Mouse (Mus musculus) inflammation-experienced regulatory T-cells, adult 6 months (primary cell): ENCODE results near the gene Rmdn2. TPM values are rescaled to one million over a fixed set of nuclear protein-coding genes. Genes with fewer than 3 reads are reported as not detected.
A peak's percentile ranks its signal among the peaks of the same experiment; 100 is the strongest.

Experiments used
- ATAC-seq: one replicate; pipeline ENCODE4 v1.8.0; 2017
- polyA plus RNA-seq, 3 experiments: library from polyadenylated mRNA; unstranded; fragments of 100-300 nt; shearing (Covaris generic); gene quantifications; one replicate each; pipeline ENCODE4 v1.2.1; 2017

Rmdn2 gene
- polyA plus RNA-seq, 3 experiments from 2014 or later: 3.2 to 19.9 (median 6.9) TPM

DNA sequence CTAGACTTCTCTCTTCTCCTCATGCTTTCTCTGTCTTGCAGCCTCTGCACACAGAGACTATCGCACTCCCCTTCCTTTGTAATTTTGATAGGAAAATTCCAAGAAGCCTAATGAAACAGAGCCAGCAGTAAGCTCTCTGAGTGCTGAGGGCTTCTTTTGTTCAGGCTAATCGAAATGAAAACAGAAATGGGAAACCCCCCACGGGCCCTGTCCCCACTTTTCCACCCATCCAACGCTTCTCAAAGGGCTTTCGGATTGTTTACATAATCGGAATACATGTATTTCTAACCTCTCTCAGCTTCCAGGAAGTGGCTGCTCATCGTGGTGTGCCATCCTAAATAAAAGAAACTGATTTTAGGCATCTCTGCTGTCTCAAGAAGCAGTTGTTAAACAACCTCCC lies 96.5 kb downstream of the Rmdn2 start:
- ATAC-seq: no peak

DNA sequence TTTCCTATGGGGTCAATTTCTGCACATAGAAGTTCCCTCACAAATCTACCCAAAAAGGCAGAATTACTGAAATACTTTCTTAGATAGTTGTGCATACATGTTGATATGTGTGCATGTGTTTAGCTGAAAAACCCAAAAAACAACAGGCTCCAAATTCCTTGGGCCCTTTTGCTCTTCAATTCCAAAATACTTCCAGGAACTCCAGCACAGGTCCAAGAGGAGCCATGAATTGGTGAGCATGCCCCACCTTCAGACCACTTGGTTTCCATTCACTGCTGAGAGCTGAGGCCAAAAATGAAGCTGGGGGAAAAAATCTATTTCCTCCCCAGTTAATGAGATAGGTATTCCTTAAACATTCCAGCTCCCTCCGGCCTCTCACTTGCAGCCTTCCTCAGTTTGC lies 98.1 kb downstream of the Rmdn2 start:
- ATAC-seq: no peak

DNA sequence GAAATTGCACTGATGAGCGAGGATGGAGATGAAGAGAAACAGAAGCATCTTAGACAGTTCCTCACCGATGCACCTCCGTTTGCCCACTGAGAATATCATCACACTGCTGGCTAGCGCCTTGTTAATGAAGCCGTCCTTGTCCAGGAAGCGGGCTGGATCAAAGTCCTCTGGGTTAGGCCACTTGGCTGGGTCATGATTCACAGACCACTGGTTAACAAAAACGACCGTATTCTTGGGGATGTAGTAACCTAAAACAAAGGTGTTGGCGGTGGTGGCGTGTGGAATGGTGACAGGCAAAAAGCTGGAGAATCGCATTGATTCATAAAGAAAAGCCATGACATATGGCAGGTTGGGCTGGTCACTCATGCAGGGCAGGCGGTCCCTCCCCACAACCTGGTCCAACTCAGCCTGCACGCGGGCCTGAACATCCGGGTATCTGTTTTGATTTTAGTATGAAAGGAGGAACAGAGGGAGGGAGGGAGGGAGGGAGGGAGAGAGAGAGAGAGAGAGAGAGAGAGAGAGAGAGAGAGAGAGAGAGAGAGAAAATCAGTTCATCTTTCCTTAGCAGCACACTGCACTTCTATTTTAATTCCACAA lies 98.7 kb downstream of the Rmdn2 start:
- ATAC-seq: no peak

DNA sequence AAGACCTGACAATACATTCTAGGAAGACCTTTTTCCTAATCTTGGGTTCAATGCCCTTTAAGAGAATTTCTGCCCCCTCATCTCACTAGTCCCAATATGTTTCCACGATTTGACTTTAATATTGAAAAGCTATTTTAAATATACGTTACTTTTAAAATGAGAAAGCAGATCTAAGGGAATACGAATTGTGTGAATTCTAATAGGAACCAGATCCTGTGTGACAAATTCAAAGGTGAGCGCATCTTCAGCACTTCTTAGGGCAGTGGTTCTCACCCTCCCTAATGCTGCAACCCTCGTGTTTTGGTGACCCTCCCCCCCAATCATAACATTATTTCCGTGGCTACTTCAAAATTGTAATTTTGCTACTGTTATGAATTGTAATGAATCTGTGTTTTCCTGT lies 100.3 kb downstream of the Rmdn2 start:
- no peak for ATAC-seq

DNA sequence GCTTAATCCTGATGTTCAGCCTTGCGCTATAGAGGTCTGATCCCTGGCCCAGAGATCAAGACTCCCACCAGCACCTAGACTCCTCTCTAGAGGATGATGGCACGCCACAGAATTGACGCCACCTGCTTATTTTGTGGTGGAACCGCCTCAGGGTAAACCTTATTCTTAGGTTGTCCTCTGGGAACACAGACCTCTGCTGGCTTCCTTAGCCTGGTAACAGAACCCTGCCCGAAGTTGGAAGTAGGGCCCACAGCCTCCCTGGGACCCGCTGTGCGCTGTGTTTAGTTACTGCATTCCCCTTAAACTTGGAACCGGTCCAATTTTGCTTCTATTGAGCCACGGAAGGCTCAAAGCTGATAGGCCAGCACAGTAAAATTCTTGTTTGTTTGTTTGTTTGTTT lies 100.9 kb downstream of the Rmdn2 start:
- ATAC-seq: no peak

DNA sequence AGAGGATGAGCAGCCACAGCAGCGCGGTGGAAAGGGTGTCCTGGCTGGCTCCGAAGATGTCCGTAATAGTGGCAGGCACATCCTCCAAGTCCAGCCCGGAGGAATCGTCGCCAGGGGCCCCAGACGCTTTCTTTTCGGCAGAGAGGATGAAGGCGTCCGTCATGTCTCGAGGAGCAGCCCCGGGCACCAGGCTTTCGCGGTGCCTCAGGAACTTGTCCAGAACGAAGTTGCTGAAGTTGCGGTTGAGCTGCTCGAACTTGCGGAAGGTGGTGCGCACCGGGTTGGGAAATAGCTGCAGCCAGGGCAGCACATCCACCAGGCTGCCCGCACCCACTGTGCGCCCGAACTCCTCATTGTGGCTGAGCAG lies 101.6 kb downstream of the Rmdn2 start:
- no peak for ATAC-seq

DNA sequence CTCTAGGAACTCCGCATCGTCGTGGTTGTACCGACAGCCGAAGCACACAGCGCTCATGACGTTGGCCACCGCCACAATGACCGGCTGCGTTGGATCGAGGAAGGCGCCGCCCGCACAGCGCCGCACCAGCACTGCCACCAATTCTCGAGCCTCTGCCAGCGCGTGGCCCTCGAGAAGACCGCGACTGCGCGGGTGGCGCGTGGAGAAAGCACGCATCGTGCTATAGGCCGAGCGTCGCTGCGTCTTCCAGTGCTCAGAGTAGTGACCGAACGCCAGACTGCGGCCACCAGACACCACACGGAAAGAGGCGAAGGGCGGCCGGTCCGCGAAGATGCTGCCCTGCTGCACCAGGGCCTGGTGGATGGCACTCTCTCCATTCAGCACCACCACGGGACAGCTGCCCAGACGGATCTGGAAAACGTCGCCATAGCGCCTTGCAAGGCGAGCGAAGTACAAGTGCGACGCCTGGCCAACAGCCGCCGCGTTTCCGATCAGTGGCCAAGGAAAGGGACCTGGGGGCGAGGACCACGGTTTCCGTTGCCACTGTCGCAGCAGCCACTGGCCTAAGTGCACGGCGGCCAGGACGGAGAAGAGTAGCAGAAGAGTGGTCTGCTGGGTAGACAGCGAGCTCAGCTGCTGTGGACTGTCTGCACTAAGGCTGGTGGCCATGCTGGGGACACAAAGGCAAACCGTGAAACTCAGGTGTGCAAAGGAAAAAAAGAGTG lies 102.1 kb downstream of the Rmdn2 start:
- ATAC-seq: no peak

DNA sequence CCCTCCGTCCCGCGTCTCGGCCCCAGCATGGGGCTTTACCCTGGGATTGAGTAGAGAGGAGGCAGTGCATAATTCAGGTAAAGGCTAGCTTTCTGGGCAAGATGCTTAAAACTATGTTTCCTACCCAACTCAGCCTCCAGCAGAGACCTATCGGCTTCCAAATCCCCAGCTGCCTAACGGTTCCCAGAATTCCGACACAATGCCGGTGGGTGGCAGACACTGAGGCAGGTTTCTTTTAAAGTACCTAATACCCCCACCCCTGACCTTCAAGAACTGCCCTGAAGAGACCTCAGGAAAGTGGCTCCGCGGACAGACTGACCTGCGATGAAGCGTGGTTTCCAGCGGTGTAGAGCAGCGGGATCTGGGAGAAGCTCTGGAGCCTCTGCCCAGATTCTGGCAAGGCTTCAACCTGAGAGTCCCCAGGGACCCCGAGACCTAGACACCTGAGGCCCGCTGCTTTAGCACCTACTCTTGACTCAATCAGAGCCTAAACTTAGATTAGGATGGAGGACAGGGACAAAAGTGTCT lies 102.8 kb downstream of the Rmdn2 start:
- ATAC-seq: no peak

DNA sequence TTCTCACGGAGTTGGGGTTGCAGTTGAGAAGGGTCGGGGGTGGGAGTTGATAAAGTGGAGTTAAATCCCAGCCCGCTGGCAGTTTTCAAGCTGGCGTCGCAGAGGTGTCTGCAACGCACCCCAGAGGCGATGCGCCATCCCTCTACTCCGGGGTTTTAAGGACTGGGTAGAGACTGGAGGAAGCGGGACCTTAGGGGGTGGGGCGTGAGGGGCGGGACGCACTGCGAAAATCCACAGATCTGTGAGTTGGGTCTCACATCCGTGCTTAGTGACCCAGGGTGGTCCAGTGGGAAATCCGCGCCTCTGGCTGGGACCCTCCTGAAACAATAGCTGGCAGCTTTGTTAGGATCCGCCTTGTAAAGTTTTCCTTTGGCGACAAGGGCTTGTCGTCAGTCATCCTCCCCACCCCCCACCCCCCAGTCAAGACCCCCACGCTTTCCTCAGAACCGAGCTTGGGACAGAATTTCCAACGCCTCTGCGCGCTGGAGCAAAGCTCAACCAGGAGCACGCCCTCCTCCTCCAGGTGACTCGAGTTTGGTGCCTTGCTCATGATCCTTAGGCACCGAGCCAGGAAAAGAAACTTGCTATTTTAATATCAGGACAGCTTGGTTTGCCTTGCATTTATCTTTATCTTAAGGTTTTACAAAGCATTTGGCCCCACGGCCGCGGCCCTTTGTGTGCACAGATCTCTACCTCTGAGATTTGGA lies 103.4 kb downstream of the Rmdn2 start, which contains the start of gene Cyp1b1:
TSS of gene Cyp1b1 (minus strand) at position 131 of the 707 bp plus-strand sequence.
- peak; percentile 8 for ATAC-seq

DNA sequence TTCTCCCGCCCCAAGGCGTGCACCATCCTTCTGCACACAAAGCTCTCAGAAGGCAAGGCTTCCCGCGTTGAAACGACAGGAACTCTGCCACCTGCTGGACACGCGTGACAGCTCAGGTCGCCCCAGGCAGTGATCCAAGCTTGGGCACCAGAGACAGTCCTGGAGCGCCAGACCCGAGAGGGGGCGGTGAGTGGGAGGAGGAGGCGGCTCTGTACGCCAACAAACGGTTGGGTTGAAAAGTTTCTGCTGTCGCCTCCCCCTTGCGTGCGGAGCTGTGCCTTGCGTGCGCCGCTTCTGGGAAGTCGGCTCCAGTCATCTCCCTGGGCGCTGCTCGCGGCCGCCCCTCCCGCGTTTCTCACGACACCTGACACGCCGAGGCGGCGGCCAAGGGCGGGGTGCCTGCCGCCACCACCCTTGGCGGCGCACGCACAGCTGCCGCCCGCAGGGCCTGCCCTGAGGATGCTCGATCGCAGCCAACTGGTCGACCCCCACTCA lies 104.0 kb downstream of the Rmdn2 start:
- peak; percentile 87 for ATAC-seq

DNA sequence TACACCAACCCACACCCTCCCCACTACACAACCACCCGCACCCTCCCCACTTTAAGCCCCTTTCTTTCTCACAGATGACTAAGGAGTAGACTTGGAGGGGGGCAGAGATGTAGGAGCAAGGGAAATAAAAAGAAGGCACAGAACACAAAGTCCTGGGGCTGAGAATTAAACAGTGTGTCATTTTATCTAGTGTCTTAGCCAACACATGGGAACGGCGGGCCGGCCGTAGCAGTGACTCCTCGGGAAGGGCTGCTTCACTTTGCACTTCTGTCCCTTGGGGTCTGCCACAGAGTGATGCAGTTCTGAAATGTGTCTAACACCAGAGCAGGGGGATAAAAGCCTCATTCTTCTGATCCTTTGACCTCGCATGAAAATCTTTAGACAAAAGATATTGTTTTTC lies 109.0 kb downstream of the Rmdn2 start:
- ATAC-seq: no peak

DNA sequence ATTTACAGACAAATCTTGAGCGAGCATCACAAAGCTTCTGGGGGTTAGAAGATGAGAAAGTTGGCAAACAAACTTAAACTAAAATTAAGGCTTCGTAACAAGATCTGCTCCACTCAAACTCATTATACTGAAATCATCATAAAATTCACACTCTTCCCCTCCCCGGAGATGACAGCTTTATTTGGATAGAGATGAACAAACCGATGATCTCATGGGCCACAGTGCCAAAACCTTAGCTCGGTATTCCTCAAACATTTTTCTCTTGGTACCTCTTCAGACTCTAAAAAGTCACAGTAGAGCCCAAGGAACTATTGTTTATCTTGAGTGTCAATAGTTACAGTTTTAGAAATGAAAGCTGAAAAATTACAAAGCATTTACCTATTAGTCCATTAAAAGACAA lies 115.0 kb downstream of the Rmdn2 start:
- ATAC-seq: no peak

DNA sequence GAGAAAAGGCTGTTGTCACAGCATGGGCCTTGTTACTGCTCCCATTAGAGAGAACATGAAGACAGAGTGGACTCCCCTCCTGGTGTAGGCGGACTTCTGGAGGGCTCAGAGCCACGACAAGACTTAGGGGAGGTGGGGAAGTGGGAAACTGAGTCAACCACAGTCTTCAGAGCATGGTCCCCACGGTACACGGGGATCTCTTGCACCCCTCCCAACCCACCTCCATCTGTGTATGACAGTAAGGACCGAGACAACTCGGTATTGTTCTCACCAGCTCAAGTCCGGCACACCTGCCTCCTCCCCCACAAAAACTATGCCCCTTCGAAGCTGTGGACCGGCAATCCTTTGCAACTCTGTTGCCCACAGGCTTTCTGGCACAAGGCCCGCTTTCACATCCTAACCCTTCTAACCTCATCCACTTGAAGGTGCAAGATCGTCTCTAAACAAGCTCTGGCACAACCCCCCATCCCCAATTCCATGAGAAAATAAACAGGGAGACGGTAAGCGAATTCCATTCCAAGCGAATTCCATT lies 116.5 kb downstream of the Rmdn2 start:
- no peak for ATAC-seq

DNA sequence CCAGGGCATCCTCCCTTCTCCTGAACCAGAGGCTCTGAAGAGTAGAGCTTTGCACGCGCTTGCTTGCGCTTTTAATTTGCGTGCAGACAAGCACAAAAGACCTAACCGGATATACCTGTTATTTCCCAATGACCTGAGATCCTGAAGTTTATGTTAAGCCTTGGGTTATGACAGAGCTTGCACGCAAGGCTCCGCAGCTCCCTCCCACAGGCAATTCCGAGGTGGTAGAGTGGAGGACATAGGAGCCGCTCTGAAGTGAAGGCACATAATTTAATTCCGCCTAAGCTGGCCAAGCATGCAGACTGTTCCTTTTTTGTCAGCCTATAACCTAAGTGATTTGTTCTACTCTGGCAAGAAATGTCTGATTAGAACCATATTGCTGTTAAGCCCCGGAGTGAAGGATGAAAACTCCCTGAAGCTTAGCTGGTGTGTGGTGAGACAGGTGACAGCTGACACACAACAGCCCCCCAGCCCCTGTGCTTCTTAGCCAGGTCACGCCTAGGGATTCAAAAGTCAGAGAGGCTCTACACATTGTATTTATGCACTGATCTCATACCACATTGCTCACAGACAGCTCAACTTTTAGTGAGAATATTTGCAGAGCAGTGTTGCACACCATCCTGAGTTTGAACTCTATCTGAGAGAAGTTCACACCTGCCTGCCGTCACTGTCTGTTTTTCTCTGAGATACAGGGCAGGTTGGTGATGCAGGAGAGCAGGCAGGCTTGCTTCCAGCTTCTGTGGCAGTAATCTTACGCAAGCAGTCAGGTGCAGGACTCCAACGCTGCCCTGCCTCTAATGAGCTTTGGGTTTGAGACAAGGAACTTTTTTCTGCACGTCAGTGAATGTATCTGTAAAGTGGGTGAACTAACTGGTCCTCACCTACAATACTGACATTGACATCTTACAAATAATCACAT lies 117.2 kb downstream of the Rmdn2 start:
- ATAC-seq: no peak

DNA sequence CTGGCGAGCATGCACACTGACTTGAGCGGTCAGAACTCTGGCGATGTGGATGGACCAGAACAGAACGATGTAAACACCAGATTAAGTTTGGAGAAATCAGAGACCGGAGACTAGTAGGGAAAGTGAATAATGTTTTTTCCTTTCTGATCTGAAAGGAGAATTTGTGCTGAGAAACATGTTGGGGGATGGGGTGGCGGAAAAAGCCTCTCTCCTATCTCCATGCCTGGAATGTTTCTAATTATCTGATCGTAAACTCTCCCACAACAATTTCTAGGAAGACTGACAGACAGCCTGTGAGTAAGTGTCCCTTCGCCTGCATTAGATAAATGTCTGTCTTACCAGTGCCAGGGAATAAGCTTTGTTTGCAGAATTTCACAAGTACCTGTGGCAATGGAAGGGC lies 119.3 kb downstream of the Rmdn2 start:
- ATAC-seq: no peak

DNA sequence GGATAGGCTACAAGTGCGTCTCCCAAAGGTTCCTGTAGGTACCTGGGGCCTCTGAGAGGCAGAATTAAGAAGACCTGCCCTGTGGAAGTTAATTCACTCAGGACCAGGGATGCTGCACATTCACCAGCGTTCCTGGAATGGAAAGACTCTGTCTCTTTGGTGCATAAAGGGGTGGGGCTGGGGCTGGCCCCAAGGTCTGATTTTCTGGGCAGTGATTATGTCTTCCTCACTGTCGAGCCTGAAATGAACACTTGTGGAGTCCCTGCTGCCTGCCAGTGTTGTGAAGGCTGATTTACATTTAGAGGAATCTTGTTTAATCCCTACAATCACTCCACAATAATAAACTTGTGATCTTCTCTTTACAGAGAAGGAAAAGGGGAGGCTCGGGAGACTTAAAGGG lies 121.4 kb downstream of the Rmdn2 start:
- no peak for ATAC-seq

DNA sequence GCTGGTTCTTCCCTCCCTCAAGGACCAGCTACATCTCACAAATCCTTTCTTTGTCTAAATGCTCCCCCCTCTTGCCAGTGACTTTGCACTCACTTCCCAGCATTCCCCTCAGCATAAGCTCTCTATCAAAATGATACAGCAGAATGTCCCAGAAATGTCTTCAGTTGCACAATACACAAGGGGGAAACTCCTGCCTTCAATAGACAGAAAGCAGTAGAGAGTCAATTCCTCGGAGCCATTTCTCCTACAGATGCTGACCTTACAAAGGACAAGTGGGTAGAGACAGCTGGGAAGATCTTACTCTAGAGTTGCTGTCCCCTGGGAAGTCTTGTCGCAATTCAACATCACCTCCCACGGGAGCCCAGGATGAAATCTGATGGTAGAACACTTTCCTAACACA lies 125.9 kb downstream of the Rmdn2 start:
- ATAC-seq: no peak

DNA sequence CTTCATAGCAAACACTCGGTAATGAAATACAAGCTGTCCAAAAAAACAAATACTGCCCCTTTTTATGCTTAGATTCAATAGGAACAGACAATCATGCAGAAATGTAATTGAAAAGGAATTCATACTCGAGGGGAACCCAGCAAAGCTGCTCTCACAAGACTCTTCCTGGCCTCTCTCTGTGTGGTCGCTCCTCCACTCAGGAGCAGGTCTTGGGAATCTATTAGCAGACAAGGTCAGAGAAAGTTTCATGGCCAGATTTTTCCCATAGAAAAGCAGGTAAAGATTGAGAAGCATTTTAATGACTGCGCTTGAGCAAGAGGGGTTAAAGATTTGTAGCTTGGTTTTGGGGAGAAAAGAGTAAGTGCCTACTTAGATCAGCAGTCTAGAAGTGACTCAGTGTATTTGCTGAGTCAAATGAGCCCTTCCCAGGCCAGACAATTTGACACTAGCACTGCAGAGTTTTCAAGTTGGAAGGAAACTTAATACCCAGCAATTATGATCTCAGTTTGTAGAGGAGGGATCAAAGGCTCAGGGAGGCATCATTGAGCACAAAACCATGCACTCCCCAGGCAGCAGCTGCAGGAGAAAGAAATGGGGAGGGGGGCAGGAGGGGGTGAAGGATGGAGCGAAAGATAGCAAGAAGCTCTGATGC lies 127.3 kb downstream of the Rmdn2 start:
- ATAC-seq: no peak

DNA sequence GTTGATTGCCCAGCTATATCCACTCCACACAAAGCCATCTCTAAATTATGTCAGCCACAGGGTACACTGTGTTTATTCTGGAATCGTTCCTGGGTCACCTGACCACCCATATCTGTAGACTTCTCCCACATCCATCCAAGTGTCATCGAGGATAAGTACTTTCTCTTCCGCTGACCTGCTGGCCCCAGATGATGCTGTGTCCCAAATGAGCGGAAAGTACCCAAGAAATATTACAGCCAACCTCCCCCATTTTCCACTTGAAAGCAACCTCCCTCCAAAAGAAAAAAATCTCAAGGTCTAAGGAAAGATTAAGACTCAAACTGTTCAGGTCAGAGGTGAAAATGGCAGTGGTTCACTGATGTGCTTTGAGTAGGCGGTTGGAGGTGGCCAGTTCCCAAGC lies 131.0 kb downstream of the Rmdn2 start:
- ATAC-seq: no peak
